Mouse (Mus musculus) left cerebral cortex, postnatal 25 days (tissue): ENCODE data around the gene Prmt3. TPM values are rescaled to one million over a fixed set of nuclear protein-coding genes. Genes with fewer than 3 reads are reported as not detected.

Experiments used
- DNase-seq, 2 experiments: peaks; one replicate each; pipeline ENCODE4 v3.0.0; 2022; ENCODE audit warnings: low spot score in 2 of 2, mixed read lengths in 1 of 2
- intact Hi-C: fragments of 180-260 bp; cut with DNase I; formaldehyde crosslinking; loops from one replicate; pipeline ENCODE4 v1.15.1; 2025
- total RNA-seq, 2 experiments: library from RNA; stranded (reverse); gene quantifications; 2 replicates each; pipeline ENCODE4 v1.2.3; 2021

Gene Prmt3
- total RNA-seq, 2 experiments from 2014 or later, result 31.0 to 34.8 TPM

DNA sequence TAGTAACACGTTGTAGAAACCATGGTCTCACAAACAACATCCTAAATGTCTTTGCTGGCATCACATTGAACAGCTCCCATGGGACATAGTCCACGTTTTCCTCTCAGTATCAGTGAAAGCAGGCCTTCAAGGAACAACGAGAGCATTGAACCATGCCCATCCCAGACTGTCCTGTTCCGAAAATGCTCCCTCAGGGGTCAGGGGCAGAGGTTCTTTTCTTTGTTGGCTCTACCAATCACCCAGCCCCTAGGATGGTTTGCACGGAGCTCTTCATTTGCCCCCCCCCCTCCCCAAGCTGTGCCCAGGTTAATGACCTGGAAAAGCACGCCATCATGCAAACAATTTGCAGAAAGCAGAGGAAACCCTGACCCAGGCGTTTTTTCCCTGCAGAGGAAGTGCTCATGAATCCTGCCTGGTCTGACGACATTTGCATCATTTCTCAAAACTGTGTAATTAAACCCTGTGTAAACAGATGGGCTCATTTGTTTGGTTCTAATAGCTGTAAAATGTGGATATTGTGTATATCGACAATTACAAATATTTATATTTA lies 123.9 kb downstream of the Prmt3 start:
- intact Hi-C loops, result loop anchor here (5.0 kb wide), 1 partner anchor 275 kb away; no protein-coding TSS in a partner anchor
- no peak for DNase-seq

DNA sequence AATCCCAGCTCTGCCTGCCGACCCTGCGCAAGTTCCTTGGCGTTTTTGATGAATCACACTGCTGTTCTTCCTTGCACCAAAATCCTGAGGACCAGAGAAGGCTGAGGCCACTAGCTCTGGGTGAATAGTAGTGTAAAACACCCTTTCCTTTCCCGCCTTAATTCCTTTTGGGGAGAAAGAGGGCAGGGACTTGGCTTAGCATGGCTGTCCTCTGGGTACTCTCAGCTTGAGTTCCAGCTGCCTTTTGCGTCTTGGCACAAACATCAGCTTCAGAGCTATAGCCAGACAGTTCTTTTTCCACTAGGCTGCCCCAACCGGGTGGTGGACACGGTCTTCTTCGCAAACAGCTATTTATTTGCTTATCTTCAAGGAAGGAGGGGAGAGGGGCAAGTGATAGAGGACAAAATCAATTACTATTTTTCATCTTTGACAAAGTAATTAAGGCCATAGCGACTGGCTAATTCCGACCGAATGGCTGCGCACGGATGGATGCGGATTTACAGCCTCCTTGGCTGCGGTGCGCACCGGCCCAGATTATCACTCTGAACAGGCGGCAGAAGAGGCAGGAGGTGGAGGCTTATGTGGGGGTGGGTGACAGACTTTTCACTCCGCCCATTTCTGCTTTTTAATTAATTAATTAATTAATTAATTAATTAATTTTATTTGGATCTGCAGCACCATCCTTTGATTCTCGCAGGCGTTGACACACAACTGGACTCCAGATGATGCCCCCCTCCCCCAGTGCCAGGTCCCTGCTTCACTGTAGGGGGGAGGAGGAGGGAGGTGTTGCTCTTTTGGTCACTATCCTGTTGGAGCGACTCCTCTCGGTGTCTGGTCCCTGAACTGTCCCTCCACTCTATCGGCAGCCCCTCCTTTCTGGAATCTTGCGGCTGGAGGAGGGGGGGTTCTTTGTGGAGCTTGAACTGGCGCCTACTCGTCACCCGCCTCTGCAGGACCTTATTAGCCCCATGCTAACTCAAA lies 129.3 kb downstream of the Prmt3 start:
- no peak for DNase-seq
- intact Hi-C loops, result loop anchor here (2.0 kb wide), 1 partner anchor 269 kb away; no protein-coding TSS in a partner anchor

Other genes starting within 250 kb of the Prmt3 start
- not detected for gene Dbx1, start 141.5 kb upstream of the Prmt3 start, total RNA-seq
- gene Htatip2, start 19.2 kb upstream of the Prmt3 start, total RNA-seq, result 10 to 100 TPM; 11.0 to 12.7 TPM
- gene Slc6a5, start 131.8 kb downstream of the Prmt3 start, total RNA-seq, result under 1 TPM; 0.07 TPM
- gene Nell1, start 196.5 kb downstream of the Prmt3 start, total RNA-seq, result 10 to 100 TPM; 62.9 to 63.6 TPM